Mouse (Mus musculus): ENCODE measurements around the gene Cdyl.

Cdyl gene

DNA sequence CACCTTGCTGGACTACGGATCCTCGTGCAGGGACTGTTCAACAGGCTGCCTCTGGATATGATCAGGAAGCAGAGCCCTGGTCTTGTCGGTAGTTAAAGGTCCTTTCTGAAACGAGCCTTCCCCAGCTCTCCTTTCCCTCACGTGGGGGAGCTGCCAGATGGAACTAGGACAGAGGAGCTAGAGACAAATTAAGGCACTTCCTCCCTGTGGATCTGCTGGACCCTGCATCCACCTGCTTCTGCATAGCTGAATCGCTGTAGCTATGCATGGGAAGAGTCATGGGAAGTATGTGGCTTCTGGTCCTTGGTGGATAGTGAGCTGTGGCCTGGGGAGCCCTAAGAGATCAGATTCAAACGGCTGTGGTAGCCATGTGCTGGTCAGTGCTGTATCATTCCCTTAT, 134.7 kb downstream of the Cdyl start:
- Histone ChIP-seq H3K27me3 (ENCODE audit: control insufficient read depth, insufficient read depth, low read length, poor library complexity, severe bottlenecking) (no peaks in the 10 kb centered on the region), H3K36me3 (ENCODE audit: control insufficient read depth, insufficient read depth, low read length, poor library complexity, severe bottlenecking) (no peaks in the 10 kb centered on the region)
- DNase-seq (ENCODE audit: low read depth, low spot score), result no peak

DNA sequence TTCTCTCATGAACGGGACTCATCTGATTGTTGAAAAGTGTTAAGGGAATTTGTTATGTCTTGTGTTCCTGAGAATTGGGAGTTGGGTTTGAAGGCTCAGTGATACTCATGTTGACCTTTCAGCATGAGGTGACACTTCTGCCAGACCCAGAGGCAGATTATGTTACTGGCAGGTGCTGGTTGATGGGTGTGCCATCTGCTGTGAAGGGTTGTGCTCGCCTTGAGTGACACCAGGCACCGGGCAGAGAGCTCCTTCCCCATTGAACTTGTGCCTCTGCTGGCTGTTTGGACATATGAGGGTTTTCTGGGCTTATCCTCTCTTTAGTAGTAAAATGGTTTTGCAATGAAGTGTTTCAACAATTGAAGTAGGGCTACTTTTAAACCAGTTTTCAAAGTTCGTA, 135.1 kb downstream of the Cdyl start:
- DNase-seq (ENCODE audit: low read depth, low spot score), result no peak
- H3K27me3 ChIP-seq (ENCODE audit: control insufficient read depth, insufficient read depth, low read length, poor library complexity, severe bottlenecking), result no peaks in the 10 kb centered on the region
- H3K36me3 ChIP-seq (ENCODE audit: control insufficient read depth, insufficient read depth, low read length, poor library complexity, severe bottlenecking), result no peaks in the 10 kb centered on the region

DNA sequence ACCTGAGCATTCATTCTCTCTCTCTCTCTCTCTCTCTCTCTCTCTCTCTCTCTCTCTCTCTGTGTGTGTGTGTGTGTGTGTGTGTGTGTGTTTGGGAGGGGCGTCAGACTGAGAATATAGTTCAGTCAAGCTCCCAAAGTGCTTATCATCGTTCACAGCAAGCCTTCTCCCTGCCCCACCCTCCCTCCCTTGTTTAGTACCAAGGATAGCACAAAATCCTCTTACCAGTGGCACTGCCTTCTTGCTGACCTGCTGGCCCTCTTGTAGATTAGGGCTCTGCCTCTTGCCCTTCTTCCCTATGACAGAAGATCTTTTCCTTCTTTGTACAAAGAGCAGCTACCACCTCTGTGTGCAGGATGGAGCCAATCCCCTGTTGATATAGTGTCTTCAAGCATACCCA, 136.3 kb downstream of the Cdyl start:
- Histone ChIP-seq H3K27me3 (ENCODE audit: control insufficient read depth, insufficient read depth, low read length, poor library complexity, severe bottlenecking) (no peaks in the 10 kb centered on the region), H3K36me3 (ENCODE audit: control insufficient read depth, insufficient read depth, low read length, poor library complexity, severe bottlenecking) (no peaks in the 10 kb centered on the region)
- DNase-seq (ENCODE audit: low read depth, low spot score), result no peak

DNA sequence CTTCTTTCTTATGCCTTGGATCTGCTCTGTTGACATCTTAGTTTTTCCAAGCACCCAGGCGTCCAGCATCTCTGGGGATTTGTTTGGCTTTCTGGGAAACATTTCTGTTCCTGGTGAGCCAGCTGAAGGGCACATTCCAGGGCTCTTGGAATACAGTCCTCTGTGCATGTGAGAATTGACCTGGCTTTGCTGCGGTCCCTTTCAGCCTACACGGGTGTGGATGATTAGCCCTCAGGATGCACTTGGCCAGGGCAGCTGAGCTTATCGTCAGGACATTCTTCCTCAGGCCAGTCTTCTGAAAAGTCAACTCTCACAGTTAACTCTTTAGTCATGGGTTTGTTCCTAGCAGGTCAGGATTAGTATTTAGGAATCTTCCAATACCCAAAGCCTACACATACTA, 136.7 kb downstream of the Cdyl start:
- no peak for DNase-seq (ENCODE audit: low read depth, low spot score)
- H3K27me3 ChIP-seq (ENCODE audit: control insufficient read depth, insufficient read depth, low read length, poor library complexity, severe bottlenecking), result no peaks in the 10 kb centered on the region
- no peaks in the 10 kb centered on the region for H3K36me3 ChIP-seq (ENCODE audit: control insufficient read depth, insufficient read depth, low read length, poor library complexity, severe bottlenecking)

DNA sequence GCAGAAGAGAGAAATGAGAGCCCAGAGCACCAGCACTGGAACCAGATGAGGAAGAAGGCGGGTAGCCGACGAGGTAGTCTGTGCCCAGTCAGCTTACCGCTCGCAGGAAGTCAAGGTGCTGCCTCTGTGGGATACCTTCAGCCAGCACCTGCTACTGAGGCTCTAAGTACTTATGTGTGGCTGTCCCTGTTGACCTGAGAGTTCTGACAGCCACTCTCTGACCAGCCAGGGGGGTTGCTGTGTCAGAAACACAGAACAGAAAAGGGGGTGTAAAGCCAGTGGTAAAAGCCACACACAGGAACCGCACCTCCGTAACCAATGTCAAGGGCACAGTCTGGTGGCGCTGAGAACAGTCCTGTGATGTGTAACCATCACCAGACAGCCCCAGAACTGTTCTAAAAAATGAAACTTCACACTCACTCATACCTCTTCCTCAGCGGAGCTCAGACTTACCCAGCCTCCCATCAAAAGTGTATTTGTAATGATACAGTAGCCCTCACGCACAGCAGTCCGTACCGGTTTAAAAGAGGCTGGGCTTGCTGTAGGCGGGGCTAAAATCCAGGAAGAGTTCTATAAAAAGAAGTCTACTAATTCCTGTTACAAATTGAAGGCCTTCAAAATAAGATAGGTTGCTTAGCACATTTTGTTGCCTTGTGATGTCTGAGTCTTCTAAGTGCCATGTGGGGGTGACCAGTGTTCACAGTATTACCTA, 138.3 kb downstream of the Cdyl start:
- H3K27me3 ChIP-seq (ENCODE audit: control insufficient read depth, insufficient read depth, low read length, poor library complexity, severe bottlenecking), result no peaks in the 10 kb centered on the region
- no peaks in the 10 kb centered on the region for H3K36me3 ChIP-seq (ENCODE audit: control insufficient read depth, insufficient read depth, low read length, poor library complexity, severe bottlenecking)
- peak; percentile 66 for DNase-seq (ENCODE audit: low read depth, low spot score)

DNA sequence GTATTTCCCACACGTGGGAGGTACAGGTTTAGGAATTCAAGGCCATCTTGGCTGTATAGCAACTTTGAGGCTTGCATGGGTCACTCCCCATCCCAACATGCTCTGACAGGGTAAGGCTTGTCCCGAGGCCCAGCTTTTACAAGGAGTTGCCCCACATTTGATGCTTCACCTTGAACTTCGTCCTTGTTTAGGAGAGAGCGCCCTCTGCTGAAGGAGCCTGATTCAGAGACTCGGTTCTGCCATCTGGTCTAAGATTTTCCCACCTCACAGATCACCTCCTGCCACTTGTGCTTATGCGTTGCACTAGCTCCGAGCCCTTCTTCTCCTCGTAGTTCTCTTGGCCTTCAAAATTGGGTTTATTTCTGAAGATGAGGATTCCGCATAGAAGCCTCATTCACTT, 139.0 kb downstream of the Cdyl start:
- DNase-seq (ENCODE audit: low read depth, low spot score), result peak; percentile 64
- no peaks in the 10 kb centered on the region for H3K27me3 ChIP-seq (ENCODE audit: control insufficient read depth, insufficient read depth, low read length, poor library complexity, severe bottlenecking)

DNA sequence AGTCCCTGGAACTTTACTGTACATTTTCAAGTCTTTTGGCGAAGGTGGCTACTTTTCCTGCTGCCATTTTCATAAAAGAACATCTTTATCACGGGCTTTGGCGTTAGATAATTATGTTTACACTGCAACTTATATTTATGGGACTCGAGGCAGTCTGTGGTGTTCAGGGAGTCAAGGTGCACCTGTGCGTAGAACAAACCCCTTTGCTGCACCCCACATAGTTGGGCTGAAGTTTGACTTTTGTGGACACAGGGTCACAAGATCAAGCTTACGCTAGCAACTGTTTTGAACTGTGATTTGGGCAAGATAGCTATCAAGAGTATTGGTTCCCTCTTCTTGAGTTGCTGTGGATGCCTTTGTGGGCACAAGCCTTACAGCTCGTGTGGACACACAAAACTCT, 140.6 kb downstream of the Cdyl start:
- no peak for DNase-seq (ENCODE audit: low read depth, low spot score)
- no peaks in the 10 kb centered on the region for H3K27me3 ChIP-seq (ENCODE audit: control insufficient read depth, insufficient read depth, low read length, poor library complexity, severe bottlenecking)
- no peaks in the 10 kb centered on the region for H3K36me3 ChIP-seq (ENCODE audit: control insufficient read depth, insufficient read depth, low read length, poor library complexity, severe bottlenecking)

More for the DNA sequence above, 139.0 kb downstream of the Cdyl start:
- no peaks in the 10 kb centered on the region for H3K36me3 ChIP-seq (ENCODE audit: control insufficient read depth, insufficient read depth, low read length, poor library complexity, severe bottlenecking)

DNA sequence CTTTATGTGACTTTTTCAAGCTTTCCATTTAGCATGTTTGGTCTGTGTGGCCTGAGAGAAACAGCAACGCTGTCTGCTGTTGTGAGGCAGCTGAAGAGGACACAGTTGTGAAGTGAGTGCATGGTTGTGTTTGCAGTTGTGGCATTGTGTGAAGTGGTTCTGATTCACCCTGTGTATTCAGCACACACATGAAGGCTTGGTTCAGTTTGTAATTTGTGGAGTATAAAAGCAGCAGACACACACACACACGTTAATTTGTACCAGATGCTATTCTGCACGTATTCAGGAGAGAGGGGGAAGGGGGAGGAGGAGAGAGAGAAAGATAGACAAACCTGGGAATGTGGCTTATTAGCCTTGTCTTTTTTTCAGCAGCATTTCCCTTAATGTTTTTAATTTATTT, 146.1 kb downstream of the Cdyl start:
- Histone ChIP-seq H3K27me3 (ENCODE audit: control insufficient read depth, insufficient read depth, low read length, poor library complexity, severe bottlenecking) (no peaks in the 10 kb centered on the region), H3K36me3 (ENCODE audit: control insufficient read depth, insufficient read depth, low read length, poor library complexity, severe bottlenecking) (no peaks in the 10 kb centered on the region)
- no peak for DNase-seq (ENCODE audit: low read depth, low spot score)

DNA sequence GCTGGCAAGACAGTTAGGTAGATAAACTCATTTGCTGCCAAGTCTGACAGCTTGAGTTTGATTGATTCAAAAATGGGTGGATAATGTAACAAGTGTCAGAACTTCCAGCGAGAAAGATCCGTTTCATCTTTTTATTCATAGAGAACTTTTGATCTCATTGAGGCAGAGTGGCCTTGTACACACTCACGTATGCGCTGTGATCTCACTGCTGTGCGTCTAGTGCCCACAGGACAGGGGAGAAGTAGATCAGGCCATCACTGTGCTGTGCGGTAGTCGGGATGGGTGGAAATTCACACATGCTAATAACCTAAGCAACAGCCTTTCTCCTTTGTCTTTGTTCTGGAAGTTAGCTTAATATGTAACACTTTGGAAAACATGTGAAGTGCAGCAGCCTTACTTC, 146.5 kb downstream of the Cdyl start:
- Histone ChIP-seq H3K27me3 (ENCODE audit: control insufficient read depth, insufficient read depth, low read length, poor library complexity, severe bottlenecking) (no peaks in the 10 kb centered on the region), H3K36me3 (ENCODE audit: control insufficient read depth, insufficient read depth, low read length, poor library complexity, severe bottlenecking) (no peaks in the 10 kb centered on the region)
- no peak for DNase-seq (ENCODE audit: low read depth, low spot score)

DNA sequence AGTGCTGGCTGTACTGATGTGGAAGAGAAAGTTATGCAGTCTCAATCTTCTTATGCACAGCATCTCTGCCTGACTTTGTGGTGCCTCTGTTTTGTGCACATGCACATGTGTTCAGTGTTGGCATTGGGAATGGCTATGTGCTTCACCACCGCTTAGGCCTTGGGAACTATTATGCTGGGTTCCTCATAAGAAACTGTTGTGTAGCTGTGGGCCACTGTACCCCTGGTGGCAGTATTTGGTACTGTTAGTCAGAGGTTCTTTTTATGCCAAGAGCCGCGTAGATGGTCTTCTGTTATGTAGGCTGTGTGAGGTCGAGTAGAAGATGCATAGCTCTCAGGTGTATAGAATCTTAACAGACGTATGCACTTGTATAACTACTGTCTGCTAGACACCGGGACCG, 147.4 kb downstream of the Cdyl start:
- no peaks in the 10 kb centered on the region for H3K27me3 ChIP-seq (ENCODE audit: control insufficient read depth, insufficient read depth, low read length, poor library complexity, severe bottlenecking)
- H3K36me3 ChIP-seq (ENCODE audit: control insufficient read depth, insufficient read depth, low read length, poor library complexity, severe bottlenecking), result no peaks in the 10 kb centered on the region
- DNase-seq (ENCODE audit: low read depth, low spot score), result peak; percentile 24

DNA sequence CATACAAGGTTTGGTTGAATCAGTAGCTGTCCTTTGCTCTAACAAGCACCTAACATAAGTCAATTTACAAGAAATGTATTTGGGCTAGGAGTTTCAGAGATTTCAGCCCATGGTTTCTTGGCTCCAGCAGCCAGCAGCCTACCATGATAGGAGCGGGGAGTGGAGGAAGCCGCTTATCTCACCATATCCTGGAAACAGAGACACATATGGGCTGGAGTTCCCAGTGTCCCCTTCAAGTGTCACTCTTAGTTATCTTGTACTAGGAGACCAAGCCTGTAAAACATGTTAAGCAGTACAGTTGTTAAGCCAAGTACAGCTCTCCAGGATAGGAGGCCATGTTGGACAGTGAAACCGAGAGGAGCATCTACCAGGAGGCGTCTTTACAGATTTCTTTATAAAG, 147.9 kb downstream of the Cdyl start:
- DNase-seq (ENCODE audit: low read depth, low spot score), result no peak
- no peaks in the 10 kb centered on the region for H3K36me3 ChIP-seq (ENCODE audit: control insufficient read depth, insufficient read depth, low read length, poor library complexity, severe bottlenecking)
- no peaks in the 10 kb centered on the region for H3K27me3 ChIP-seq (ENCODE audit: control insufficient read depth, insufficient read depth, low read length, poor library complexity, severe bottlenecking)

DNA sequence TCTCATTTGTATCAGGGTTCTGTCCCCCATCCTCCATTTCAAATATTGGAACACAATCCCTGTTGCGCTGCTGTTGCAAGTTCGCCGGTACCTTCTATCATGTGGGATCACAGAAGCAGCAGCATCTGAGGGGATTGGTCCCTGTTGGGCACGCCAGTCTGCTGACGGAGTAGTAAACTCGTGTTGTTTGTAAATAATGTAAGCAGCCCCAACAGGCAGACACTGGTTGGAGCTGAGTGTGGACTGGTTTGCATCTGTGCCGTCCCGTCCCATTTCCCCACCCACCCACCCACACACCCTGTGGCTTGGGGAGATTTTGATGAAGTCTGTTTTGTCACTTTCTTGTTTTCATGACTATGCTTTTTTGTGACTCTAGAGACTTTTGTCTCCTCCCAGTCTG, 148.3 kb downstream of the Cdyl start:
- DNase-seq (ENCODE audit: low read depth, low spot score), result no peak
- Histone ChIP-seq H3K27me3 (ENCODE audit: control insufficient read depth, insufficient read depth, low read length, poor library complexity, severe bottlenecking) (no peaks in the 10 kb centered on the region), H3K36me3 (ENCODE audit: control insufficient read depth, insufficient read depth, low read length, poor library complexity, severe bottlenecking) (no peaks in the 10 kb centered on the region)

DNA sequence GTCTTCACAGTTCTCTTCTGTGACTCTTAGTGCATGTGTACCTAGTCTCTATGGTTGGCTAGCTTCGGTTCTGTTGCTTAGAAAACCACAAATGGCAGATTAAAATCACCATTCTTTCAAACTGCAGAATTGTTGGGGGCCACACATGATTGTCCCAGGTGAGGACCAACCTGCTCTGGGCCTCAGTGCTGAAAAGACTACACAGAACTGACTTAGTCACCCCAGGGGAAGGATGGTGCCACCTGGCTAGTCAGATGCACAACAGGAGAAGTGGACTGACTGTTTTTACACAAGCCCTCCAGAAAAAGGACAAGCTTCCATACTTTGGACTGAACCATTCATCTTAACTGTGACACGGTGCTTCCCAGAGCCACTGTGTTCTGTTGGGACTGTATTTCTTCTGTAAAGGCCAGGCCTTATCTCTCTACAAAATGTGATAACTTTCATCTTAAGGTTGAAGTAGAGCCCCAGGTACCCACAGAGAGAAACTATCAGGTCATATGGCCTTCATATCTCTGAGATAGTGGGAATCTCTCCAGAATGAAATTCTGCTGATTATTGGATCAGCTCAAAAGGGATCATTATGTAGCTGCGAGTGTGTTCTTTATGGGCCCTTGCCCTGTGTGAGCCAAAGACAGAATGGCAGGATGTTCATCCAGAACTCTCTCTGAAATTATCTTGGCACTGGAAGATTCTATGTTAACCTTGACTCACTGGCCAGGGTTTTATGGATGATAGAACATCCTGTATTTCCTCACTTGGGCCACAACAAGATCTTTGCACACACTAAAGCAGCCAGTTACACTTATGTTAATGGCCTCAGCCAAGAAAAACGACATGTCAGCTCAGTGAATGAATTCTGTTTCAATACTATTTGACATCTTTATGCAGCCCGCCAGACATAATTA, 149.9 kb downstream of the Cdyl start:
- no peaks in the 10 kb centered on the region for H3K27me3 ChIP-seq (ENCODE audit: control insufficient read depth, insufficient read depth, low read length, poor library complexity, severe bottlenecking)
- DNase-seq (ENCODE audit: low read depth, low spot score), result no peak
- H3K36me3 ChIP-seq (ENCODE audit: control insufficient read depth, insufficient read depth, low read length, poor library complexity, severe bottlenecking), result no peaks in the 10 kb centered on the region

DNA sequence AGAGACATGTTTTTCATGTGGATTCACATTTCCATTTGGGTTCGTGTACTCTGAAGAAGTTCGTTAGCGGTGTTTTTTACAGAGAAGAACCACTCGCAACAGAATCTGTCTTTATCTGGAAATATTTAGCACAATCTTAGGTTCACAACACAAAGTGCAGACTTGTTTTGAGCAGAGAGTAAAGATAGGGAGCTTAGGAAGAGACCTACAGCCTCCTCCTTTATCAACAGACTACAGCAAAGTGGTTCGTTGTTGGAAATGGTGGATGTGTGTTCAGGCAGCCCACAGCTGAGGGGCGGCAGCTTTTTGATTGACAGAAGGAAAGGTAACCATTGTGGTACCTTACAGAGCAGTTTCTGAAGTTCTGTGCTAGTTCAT, 150.5 kb downstream of the Cdyl start:
- no peak for DNase-seq (ENCODE audit: low read depth, low spot score)
- H3K27me3 ChIP-seq (ENCODE audit: control insufficient read depth, insufficient read depth, low read length, poor library complexity, severe bottlenecking), result no peaks in the 10 kb centered on the region
- H3K36me3 ChIP-seq (ENCODE audit: control insufficient read depth, insufficient read depth, low read length, poor library complexity, severe bottlenecking), result no peaks in the 10 kb centered on the region

DNA sequence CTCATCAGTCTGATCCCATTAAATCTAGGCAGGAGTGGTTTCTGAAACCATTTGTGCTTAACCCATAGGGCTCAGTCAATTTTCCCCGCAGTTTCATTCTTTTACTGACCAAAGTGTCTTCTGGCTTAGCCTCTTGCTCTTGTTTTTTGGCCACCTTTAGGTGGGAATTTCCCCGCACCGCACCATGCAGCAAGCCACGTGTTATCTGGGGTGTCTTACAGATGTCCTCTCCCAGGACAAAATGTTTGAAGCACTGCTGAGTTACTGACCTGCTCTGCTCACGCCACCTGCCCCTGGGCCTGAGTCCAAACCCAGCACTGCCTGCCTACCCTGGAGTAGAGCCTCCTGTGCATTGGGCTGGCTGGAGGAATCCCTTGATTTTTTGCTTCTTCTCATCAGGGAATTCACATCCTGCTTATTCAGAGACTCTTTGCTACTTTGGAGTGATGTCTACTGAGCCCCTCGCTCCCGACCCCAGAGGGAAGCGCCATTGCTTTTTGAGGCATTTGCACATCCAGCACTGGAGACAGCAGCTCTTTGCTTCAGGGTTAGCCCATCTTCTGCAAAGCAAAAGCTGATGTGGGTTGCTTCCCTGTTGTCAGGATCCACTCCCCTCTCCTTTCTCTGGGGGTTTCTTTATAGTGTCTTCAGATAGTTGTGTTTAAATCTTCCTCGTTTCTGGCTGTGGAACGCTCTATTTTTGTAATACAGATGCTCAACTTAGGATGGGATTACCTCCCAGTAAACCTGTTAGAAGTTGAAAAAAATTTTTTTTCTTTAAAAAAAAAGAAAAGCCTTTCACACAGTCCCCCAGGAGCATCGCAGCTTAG, 151.9 kb downstream of the Cdyl start:
- DNase-seq (ENCODE audit: low read depth, low spot score), result no peak
- H3K27me3 ChIP-seq (ENCODE audit: control insufficient read depth, insufficient read depth, low read length, poor library complexity, severe bottlenecking), result no peaks in the 10 kb centered on the region

More for the DNA sequence above, 151.9 kb downstream of the Cdyl start:
- H3K36me3 ChIP-seq (ENCODE audit: control insufficient read depth, insufficient read depth, low read length, poor library complexity, severe bottlenecking), result peaks cover 2% of the 10 kb centered on the region; the same call in 1 of the 2 replicates

Data from splenic B cell, adult 2 months (primary cell).